Mouse (Mus musculus) brain, embryonic 14.5 days (tissue): ENCODE data around the gene Olfr901.

Experiments used
- CTCF ChIP-seq: fragments of 200-500 bp; IDR thresholded peaks from 2 replicates; pipeline ENCODE4 v1.5.1; 2012; ENCODE audit warnings: inconsistent platforms, mild to moderate bottlenecking, moderate library complexity, borderline replicate concordance; ENCODE audit not compliant: insufficient read depth, insufficient read length; ENCODE audit errors: extremely low read depth
- POLR2A ChIP-seq: fragments of 200-500 bp; IDR thresholded peaks from 2 replicates; pipeline ENCODE4 v1.6.1; 2012; ENCODE audit warnings: mild to moderate bottlenecking, inconsistent platforms, borderline replicate concordance; ENCODE audit not compliant: poor library complexity, insufficient read depth, insufficient read length, severe bottlenecking; ENCODE audit errors: extremely low read depth

DNA sequence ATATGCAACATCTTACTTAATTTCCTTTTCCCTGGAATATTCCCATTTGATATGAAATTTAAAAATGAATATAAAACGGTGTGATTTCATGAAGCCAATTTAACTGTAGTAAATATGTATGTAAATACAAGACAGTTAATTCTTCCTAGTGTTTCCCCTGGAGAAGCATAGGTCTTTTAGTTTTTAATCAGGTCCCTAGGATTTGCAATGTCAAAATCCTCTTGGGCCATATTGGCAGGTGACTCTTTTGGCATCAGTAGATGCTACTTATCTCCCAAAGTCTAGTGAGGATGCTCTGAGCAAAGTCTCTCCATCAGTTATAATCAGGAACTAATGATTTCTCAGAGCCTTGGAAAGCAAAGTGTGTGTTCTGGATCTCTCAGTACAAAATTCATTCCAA is at the start of gene Olfr901:
- TF ChIP-seq POLR2A (no peak), CTCF (no peak)
